Mouse (Mus musculus) CH12.LX (cell line): ENCODE results near the gene Usp49. TPM values are rescaled to one million over a fixed set of nuclear protein-coding genes. Genes with fewer than 3 reads are reported as not detected.
"Not testable (repeated sequence)": the region's sequence is repeated elsewhere in the genome, so short reads cannot be mapped to it uniquely, and the experiment has no call there.

ENCODE experiments used
- DNase-seq: peaks from one replicate; pipeline ENCODE4 v3.0.0-alpha.2; 2013; ENCODE audit errors: extremely low read depth
- H3K27ac ChIP-seq: 2 replicates; pipeline ENCODE4 v1.5.1; 2012; ENCODE audit warnings: low read depth, mild to moderate bottlenecking, control low read depth, moderate library complexity; ENCODE audit not compliant: insufficient read depth
- H3K27me3 ChIP-seq: replicated peaks from 2 replicates; pipeline ENCODE3; 2012; ENCODE audit warnings: inconsistent platforms
- H3K36me3 ChIP-seq, 2 experiments: replicated peaks in 1 of 2; 2 replicates each; pipeline versions ENCODE3 to v1.6.1; 2012; ENCODE audit warnings: inconsistent platforms in 1 of 2, low read length in 1 of 2, mild to moderate bottlenecking in 1 of 2, mixed read lengths in 1 of 2, moderate library complexity in 1 of 2; ENCODE audit not compliant: control insufficient read depth in 1 of 2, insufficient read depth in 1 of 2
- H3K4me1 ChIP-seq, 2 experiments: 2 replicates each; pipeline ENCODE4 v1.6.1; 2012; ENCODE audit warnings: inconsistent platforms in 1 of 2, moderate library complexity in 1 of 2; ENCODE audit not compliant: insufficient read depth in 2 of 2, control insufficient read depth in 1 of 2
- H3K4me2 ChIP-seq: 2 replicates; pipeline ENCODE4 v1.6.1; 2012; ENCODE audit warnings: low read depth, mild to moderate bottlenecking, control low read depth; ENCODE audit not compliant: poor library complexity, insufficient read depth, severe bottlenecking
- H3K4me3 ChIP-seq, 3 experiments: fragments of 150-350 bp in 1 of 3; sonication (generic) in 1 of 3; replicated peaks in 1 of 3; 2 replicates each; pipeline versions ENCODE3 to v1.5.1; 2011 to 2012; ENCODE audit warnings: low read depth in 2 of 3, low read length in 2 of 3, mild to moderate bottlenecking in 2 of 3, moderate library complexity in 2 of 3, control low read depth in 1 of 3, improper control_type of control experiment in 1 of 3, inconsistent platforms in 1 of 3, mixed read lengths in 1 of 3; ENCODE audit not compliant: poor library complexity in 1 of 3
- H3K79me2 ChIP-seq: replicated peaks from 2 replicates; pipeline ENCODE4 v1.6.1; 2012; ENCODE audit warnings: mild to moderate bottlenecking, moderate library complexity; ENCODE audit not compliant: control insufficient read depth, poor library complexity, insufficient read depth, severe bottlenecking; ENCODE audit errors: extremely low read depth
- H3K9ac ChIP-seq: 2 replicates; pipeline ENCODE4 v1.6.1; 2012; ENCODE audit warnings: low read depth, mild to moderate bottlenecking, control low read depth, moderate library complexity; ENCODE audit not compliant: insufficient read depth
- H3K9me3 ChIP-seq: replicated peaks from 2 replicates; pipeline ENCODE3; 2012; ENCODE audit warnings: low read length, inconsistent platforms, mixed read lengths
- BHLHE40 ChIP-seq: IDR thresholded peaks from 2 replicates; pipeline ENCODE4 v1.6.1; 2011; ENCODE audit warnings: mild to moderate bottlenecking, low read depth, low read length, improper control_type of control experiment
- CHD2 ChIP-seq: IDR thresholded peaks from 2 replicates; pipeline ENCODE4 v1.6.1; 2011; ENCODE audit warnings: low read length, improper control_type of control experiment
- CTCF ChIP-seq, 2 experiments: IDR thresholded peaks in 1 of 2; conservative IDR thresholded peaks in 1 of 2; 2 replicates each; pipeline ENCODE4 v1.5.1; 2011 to 2012; ENCODE audit warnings: low read depth in 2 of 2, low read length in 2 of 2, improper control_type of control experiment in 1 of 2, inconsistent platforms in 1 of 2, mild to moderate bottlenecking in 1 of 2, moderate library complexity in 1 of 2
- EP300 ChIP-seq: IDR thresholded peaks from 2 replicates; pipeline ENCODE4 v1.6.1; 2011; ENCODE audit warnings: low read length, improper control_type of control experiment
- ETS1 ChIP-seq: conservative IDR thresholded peaks from 2 replicates; pipeline ENCODE4 v1.6.1; 2012; ENCODE audit warnings: low read depth, mild to moderate bottlenecking, inconsistent platforms, low read length, improper control_type of control experiment, moderate library complexity
- GABPA ChIP-seq: IDR thresholded peaks from 2 replicates; pipeline ENCODE4 v1.6.1; 2012; ENCODE audit warnings: low read depth, low read length, improper control_type of control experiment, inconsistent platforms; ENCODE audit not compliant: insufficient replicate concordance
- KAT2A ChIP-seq: IDR thresholded peaks from 2 replicates; pipeline ENCODE4 v1.6.1; 2012; ENCODE audit warnings: low read length, improper control_type of control experiment, inconsistent platforms; ENCODE audit not compliant: insufficient replicate concordance
- MAX ChIP-seq: IDR thresholded peaks from 2 replicates; pipeline ENCODE4 v1.6.1; 2011; ENCODE audit warnings: low read length, improper control_type of control experiment
- MAZ ChIP-seq: IDR thresholded peaks from 2 replicates; pipeline ENCODE4 v1.6.1; 2012; ENCODE audit warnings: low read depth, mild to moderate bottlenecking, inconsistent platforms, low read length, improper control_type of control experiment, moderate library complexity
- MEF2A ChIP-seq: IDR thresholded peaks from 2 replicates; pipeline ENCODE4 v1.6.1; 2014; ENCODE audit warnings: low read depth, mild to moderate bottlenecking, inconsistent platforms, low read length, improper control_type of control experiment, borderline replicate concordance
- MXI1 ChIP-seq: IDR thresholded peaks from 2 replicates; pipeline ENCODE4 v1.6.1; 2011; ENCODE audit warnings: mild to moderate bottlenecking, low read depth, low read length, improper control_type of control experiment
- NELFE ChIP-seq: IDR thresholded peaks from 2 replicates; pipeline ENCODE4 v1.6.1; 2011; ENCODE audit warnings: low read depth, low read length, improper control_type of control experiment
- NRF1 ChIP-seq: IDR thresholded peaks from 2 replicates; pipeline ENCODE4 v1.6.1; 2014; ENCODE audit warnings: low read depth, mild to moderate bottlenecking, inconsistent platforms, low read length, improper control_type of control experiment, moderate library complexity
- PAX5 ChIP-seq: IDR thresholded peaks from 2 replicates; pipeline ENCODE4 v1.6.1; 2012; ENCODE audit warnings: low read length, inconsistent platforms, mixed read lengths
- POLR2A ChIP-seq: IDR thresholded peaks from 2 replicates; pipeline ENCODE4 v1.6.1; 2011; ENCODE audit warnings: low read depth, mild to moderate bottlenecking, improper control_type of control experiment, low read length
- POLR2AphosphoS2 ChIP-seq: IDR thresholded peaks from 2 replicates; pipeline ENCODE4 v1.6.1; 2011; ENCODE audit warnings: low read depth, low read length, improper control_type of control experiment
- RAD21 ChIP-seq: IDR thresholded peaks from 2 replicates; pipeline ENCODE4 v1.6.1; 2011; ENCODE audit warnings: low read depth, mild to moderate bottlenecking, low read length, improper control_type of control experiment, moderate library complexity
- SMC3 ChIP-seq: IDR thresholded peaks from 2 replicates; pipeline ENCODE4 v1.6.1; 2011; ENCODE audit warnings: low read depth, low read length, improper control_type of control experiment
- UBTF ChIP-seq: IDR thresholded peaks from 2 replicates; pipeline ENCODE4 v1.6.1; 2012; ENCODE audit warnings: low read depth, mild to moderate bottlenecking, inconsistent platforms, low read length, improper control_type of control experiment, moderate library complexity
- USF1 ChIP-seq: IDR thresholded peaks from 2 replicates; pipeline ENCODE4 v1.6.1; 2014; ENCODE audit warnings: low read depth, mild to moderate bottlenecking, inconsistent platforms, low read length, improper control_type of control experiment
- USF2 ChIP-seq: conservative IDR thresholded peaks from 2 replicates; pipeline ENCODE4 v1.6.1; 2011; ENCODE audit warnings: low read depth, low read length, improper control_type of control experiment
- ZMIZ1 ChIP-seq: IDR thresholded peaks from 2 replicates; pipeline ENCODE4 v1.6.1; 2012; ENCODE audit warnings: low read depth, mild to moderate bottlenecking, inconsistent platforms, low read length, improper control_type of control experiment
- ZNF384 ChIP-seq: IDR thresholded peaks from 2 replicates; pipeline ENCODE4 v1.6.1; 2012; ENCODE audit warnings: low read depth, low read length, improper control_type of control experiment, inconsistent platforms
- dilution Hi-C: fragments of 300-500 bp; cut with MboI; formaldehyde crosslinking; loops from 2 replicates; pipeline ENCODE4 v1.14.3; 2020; ENCODE audit warnings: low sequenced_read_pairs; ENCODE audit not compliant: extremely low pct_unique_long_range_greater_than_20kb, extremely low pct_ligation_motif_present
- in situ Hi-C: fragments of 300-500 bp; cut with MboI; formaldehyde crosslinking; loops from 3 replicates; pipeline ENCODE4 v1.14.3; 2019; ENCODE audit warnings: low sequenced_read_pairs, low pct_ligation_motif_present, low pct_unique_long_range_greater_than_20kb, mixed read lengths
- polyA plus RNA-seq: library from polyadenylated mRNA; unstranded; fragments of >175 nt; gene quantifications from 2 replicates; pipeline ENCODE4 v1.2.1, GENCODE M21; 2012; ENCODE audit warnings: low read depth; ENCODE audit not compliant: insufficient read length
- total RNA-seq, 2 experiments: library from RNA; depleted of rRNA; stranded (reverse); fragments of 300-350 nt in 1 of 2; fragments of >200 nt in 1 of 2; gene quantifications; 2 replicates each; pipeline ENCODE4 v1.2.3; 2012 to 2014

Usp49 gene
- total and polyA plus RNA-seq, 3 experiments = 2.6 to 4.3 (median 3.4) TPM

DNA sequence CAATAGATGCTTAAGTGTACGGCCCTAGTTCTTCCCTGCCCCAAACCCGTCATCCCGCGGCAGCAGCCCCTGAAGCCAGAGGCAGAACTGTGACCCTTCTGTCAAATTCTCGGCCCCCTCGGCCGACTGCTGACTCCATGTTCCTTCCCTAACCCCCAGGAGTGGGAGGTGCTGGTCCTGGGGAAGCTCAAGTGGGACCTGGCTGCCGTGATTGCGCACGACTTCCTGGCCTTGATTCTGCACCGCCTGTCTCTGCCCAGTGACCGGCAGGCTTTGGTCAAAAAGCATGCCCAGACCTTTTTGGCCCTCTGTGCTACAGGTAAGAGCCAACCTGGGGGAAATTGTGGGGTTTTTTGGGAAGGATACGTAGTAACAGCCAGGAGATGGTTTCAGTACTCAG lies 33.2 kb upstream of the Usp49 start:
- TF ChIP-seq POLR2A = peak; percentile 15; the same call in 1 of the 2 replicates
- TF ChIP-seq NELFE = no peak
- no peak for TF ChIP-seq PAX5
- TF ChIP-seq NRF1 = no peak
- TF ChIP-seq CHD2 = no peak
- TF ChIP-seq EP300 = no peak
- Histone ChIP-seq H3K79me2 (peaks cover 10% of the 10 kb centered on the region; the same call in 1 of the 2 replicates), H3K9me3 (no peaks in the 10 kb centered on the region), H3K4me3 (no peak overlapping the region), H3K27me3 (no peaks in the 10 kb centered on the region), H3K4me2 (no peak overlapping the region), H3K4me1 (peaks cover 14 to 53% of the 10 kb centered on the region in 2 experiments), H3K27ac (no peak overlapping the region), H3K36me3 (peaks cover 41 to 66% of the 10 kb centered on the region in 2 experiments), H3K9ac (no peak overlapping the region)
- in situ Hi-C loops (no loop called here), dilution Hi-C loops (no loop called here)
- DNase-seq = no peak

DNA sequence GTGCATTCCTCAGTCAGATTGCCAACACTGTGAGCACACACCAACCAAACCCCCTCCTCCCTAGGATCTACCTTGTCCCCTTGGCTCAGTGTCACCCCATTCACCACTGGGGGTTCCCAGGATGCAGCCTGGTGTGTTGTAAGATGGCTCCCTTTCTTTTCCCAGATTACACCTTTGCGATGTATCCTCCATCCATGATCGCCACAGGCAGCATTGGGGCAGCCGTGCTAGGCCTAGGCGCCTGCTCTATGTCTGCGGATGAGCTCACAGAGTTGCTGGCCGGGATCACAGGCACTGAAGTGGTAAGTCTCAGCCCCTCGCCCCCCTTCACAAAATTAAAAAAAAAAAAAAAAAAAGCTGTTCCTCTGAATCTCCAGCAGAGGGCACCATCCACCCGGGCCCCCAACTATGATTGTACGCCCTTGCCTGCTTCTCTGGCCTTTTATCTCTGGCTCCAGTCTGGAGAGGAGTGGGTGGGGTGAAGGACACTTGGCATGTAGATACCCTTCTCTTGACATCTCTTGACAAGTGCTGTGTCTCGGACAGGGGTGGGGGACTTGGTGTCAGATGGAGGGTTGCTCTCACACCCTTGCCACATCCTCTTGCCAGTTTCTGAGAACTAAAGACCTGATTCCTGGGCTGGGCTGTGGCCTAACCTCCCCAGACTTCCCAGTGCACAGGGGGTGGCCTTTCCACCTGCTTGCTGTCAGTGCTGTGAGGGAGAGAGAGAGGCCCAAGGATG lies 32.5 kb upstream of the Usp49 start:
- H3K4me1 ChIP-seq = peaks cover 11 to 47% of the 10 kb centered on the region in 2 experiments; a peak in 3 of 4 replicates

DNA sequence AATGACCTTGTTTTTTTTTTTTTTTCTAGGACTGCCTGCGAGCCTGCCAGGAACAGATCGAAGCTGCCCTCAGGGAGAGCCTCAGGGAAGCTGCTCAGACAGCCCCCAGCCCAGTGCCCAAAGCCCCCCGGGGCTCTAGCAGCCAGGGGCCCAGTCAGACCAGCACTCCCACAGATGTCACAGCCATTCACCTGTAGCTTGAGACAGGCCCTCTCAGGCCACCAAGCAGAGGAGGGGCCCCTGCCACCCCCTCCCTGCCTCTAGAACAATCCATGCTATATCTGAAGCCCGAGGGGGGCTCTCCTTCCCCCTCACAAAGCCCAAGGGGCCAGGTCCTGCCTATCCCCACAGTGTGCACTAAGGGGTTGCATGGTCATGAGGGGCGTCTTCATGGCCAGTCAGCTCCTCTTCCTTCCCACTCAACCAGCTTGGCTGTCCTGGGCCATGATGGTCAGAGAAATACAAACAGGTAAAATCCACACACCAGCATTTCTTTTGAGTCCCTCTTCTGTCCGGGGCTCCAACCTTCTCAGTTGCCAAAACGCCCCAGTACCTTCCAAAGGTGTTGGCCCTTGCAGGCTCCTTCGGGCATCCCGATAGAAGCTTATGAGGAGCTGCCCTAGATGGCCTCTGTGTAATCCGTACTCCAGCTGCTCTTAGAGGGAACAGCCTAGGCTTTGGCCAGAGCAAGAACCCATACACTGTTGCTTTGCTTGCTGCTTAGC lies 31.7 kb upstream of the Usp49 start:
- DNase-seq, dilution Hi-C loops, H3K9ac ChIP-seq, H3K79me2 ChIP-seq, H3K27me3 ChIP-seq, H3K4me3 ChIP-seq, H3K9me3 ChIP-seq, H3K27ac ChIP-seq, in situ Hi-C loops, H3K4me2 ChIP-seq: not testable (repeated sequence)
- H3K36me3 ChIP-seq = peaks cover 49 to 76% of the 10 kb centered on the region in 2 experiments
- peaks cover 11 to 47% of the 10 kb centered on the region in 2 experiments; a peak in 3 of 4 replicates for H3K4me1 ChIP-seq

More for the DNA sequence above, 32.5 kb upstream of the Usp49 start:
- in situ Hi-C loops (no loop called here), dilution Hi-C loops (no loop called here)
- Histone ChIP-seq H3K4me3 (no peak overlapping the region), H3K9me3 (no peaks in the 10 kb centered on the region), H3K9ac (no peak overlapping the region), H3K27ac (no peak overlapping the region), H3K36me3 (peaks cover 47 to 72% of the 10 kb centered on the region in 2 experiments), H3K79me2 (peaks cover 10% of the 10 kb centered on the region; the same call in 1 of the 2 replicates), H3K27me3 (no peaks in the 10 kb centered on the region), H3K4me2 (no peak overlapping the region)
- peak; percentile 42 for DNase-seq
- TF ChIP-seq GABPA (no peak), CTCF (conservative IDR thresholded peaks at IDR 0.05 in 1 of 2, IDR thresholded peaks at IDR 0.05 in 1 of 2; ENCODE audit: low read depth in 2 of 2, low read length in 2 of 2) (peak; percentile 27 to 73; a peak in 3 of 4 replicates), MAZ (no peak), USF1 (no peak), UBTF (no peak), USF2 (no peak), NELFE (no peak), CHD2 (0 out of 2 replicates have a peak, but pooled peaks have one; percentile 28), MEF2A (no peak), POLR2AphosphoS2 (peak; percentile 40; the same call in 1 of the 2 replicates), ZMIZ1 (no peak), SMC3 (peak; percentile 52), RAD21 (peak; percentile 39), BHLHE40 (no peak), ETS1 (no peak), MAX (no peak), EP300 (no peak), ZNF384 (peak; percentile 98), KAT2A (no peak), MXI1 (no peak)
